Mouse (Mus musculus): ENCODE data around the gene Gm973. TPM values are rescaled to one million over a fixed set of nuclear protein-coding genes. Genes with fewer than 3 reads are reported as not detected.

Gm973 gene
- polyA plus RNA-seq, 1 experiment: 0.13 TPM

GRCm38 (mm10) chr1:59480821-59481455 is 35.1 kb upstream of the Gm973 start:
- TF ChIP-seq POLR2A (IDR thresholded peaks at IDR 0.05; ENCODE audit: low read depth, low read length): no peak
- peak overlapping the region; percentile 61 for H3K4me3 ChIP-seq (ENCODE audit: low read depth, low read length)
- H3K36me3 ChIP-seq (ENCODE audit: control insufficient read depth, insufficient read depth, low read length): no peaks in the 10 kb centered on the region
- 27% methylated on average over 23 of the region's 23 CpGs for WGBS
- peak overlapping the region; percentile 62 for H3K27ac ChIP-seq (ENCODE audit: insufficient read depth, low read depth, low read length)
- H3K27me3 ChIP-seq (ENCODE audit: control insufficient read depth, insufficient read depth, low read length): no peaks in the 10 kb centered on the region
- peaks cover 25% of the 10 kb centered on the region for H3K4me1 ChIP-seq (ENCODE audit: control insufficient read depth, insufficient read depth, insufficient read length, low read length)

- H3K36me3 ChIP-seq (ENCODE audit: control insufficient read depth, insufficient read depth, low read length): no peaks in the 10 kb centered on the region
- peak overlapping the region; percentile 73 for H3K4me3 ChIP-seq (ENCODE audit: low read depth, low read length)
- no peaks in the 10 kb centered on the region for H3K27me3 ChIP-seq (ENCODE audit: control insufficient read depth, insufficient read depth, low read length)
- H3K4me1 ChIP-seq (ENCODE audit: control insufficient read depth, insufficient read depth, insufficient read length, low read length): peaks cover 21% of the 10 kb centered on the region
- peak; percentile 98 for TF ChIP-seq POLR2A (IDR thresholded peaks at IDR 0.05; ENCODE audit: low read depth, low read length)
- no peak for TF ChIP-seq CTCF (IDR thresholded peaks at IDR 0.05; ENCODE audit: extremely low read depth, insufficient read length, insufficient replicate concordance, low read depth, low read length)
- peak overlapping the region; percentile 66 for H3K27ac ChIP-seq (ENCODE audit: insufficient read depth, low read depth, low read length)
- WGBS: under 1% methylated on average over 56 of the region's 57 CpGs
Observed at GRCm38 (mm10) chr1:59481456-59482291, 34.4 kb upstream of the Gm973 start.

DNA sequence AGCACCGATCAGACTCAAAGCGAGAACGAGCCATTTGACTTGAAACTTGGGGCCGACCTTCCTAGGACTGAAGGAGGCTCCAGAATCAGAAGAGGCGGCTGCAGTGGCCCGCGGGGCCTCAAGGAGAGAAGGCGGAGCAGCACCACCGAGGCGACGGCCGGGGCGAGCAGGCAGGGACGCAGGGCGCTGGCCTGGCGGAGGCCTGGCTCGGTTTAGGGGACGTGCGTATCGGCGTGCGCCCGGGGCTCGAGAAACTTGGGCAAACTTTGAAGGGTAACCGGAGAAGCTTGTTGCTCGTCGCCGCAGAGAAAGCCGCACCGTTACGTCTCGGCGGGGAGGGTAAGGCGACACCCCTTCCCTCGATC is 33.8 kb upstream of the Gm973 start, which contains the start of gene Fzd7:
Gene Fzd7, plus strand, starts transcription at position 94 of the 365 bp plus-strand sequence.
- Histone ChIP-seq H3K4me3 (ENCODE audit: low read depth, low read length) (peak within 1 kb of the TSS; percentile 73), H3K27me3 (ENCODE audit: control insufficient read depth, insufficient read depth, low read length) (no peaks in the 10 kb centered on the region), H3K36me3 (ENCODE audit: control insufficient read depth, insufficient read depth, low read length) (no peaks in the 10 kb centered on the region), H3K27ac (ENCODE audit: insufficient read depth, low read depth, low read length) (peak within 1 kb of the TSS; percentile 66), H3K4me1 (ENCODE audit: control insufficient read depth, insufficient read depth, insufficient read length, low read length) (peaks cover 24% of the 10 kb centered on the region)
- under 1% methylated on average over 35 of the region's 35 CpGs for WGBS
- TF ChIP-seq CTCF (IDR thresholded peaks at IDR 0.05; ENCODE audit: extremely low read depth, insufficient read length, insufficient replicate concordance, low read depth, low read length) (no peak), POLR2A (IDR thresholded peaks at IDR 0.05; ENCODE audit: low read depth, low read length) (no peak)

- WGBS: 1% methylated on average over 88 of the region's 88 CpGs
- Histone ChIP-seq H3K27me3 (ENCODE audit: control insufficient read depth, insufficient read depth, low read length) (no peaks in the 10 kb centered on the region), H3K4me3 (ENCODE audit: low read depth, low read length) (peak overlapping the region; percentile 73), H3K4me1 (ENCODE audit: control insufficient read depth, insufficient read depth, insufficient read length, low read length) (peaks cover 26% of the 10 kb centered on the region), H3K27ac (ENCODE audit: insufficient read depth, low read depth, low read length) (peak overlapping the region; percentile 66), H3K36me3 (ENCODE audit: control insufficient read depth, insufficient read depth, low read length) (no peaks in the 10 kb centered on the region)
- TF ChIP-seq POLR2A (IDR thresholded peaks at IDR 0.05; ENCODE audit: low read depth, low read length) (no peak), CTCF (IDR thresholded peaks at IDR 0.05; ENCODE audit: extremely low read depth, insufficient read length, insufficient replicate concordance, low read depth, low read length) (no peak)
Observed at GRCm38 (mm10) chr1:59482696-59483520, 33.2 kb upstream of the Gm973 start.

GRCm38 (mm10) chr1:59483521-59484245 is 32.4 kb upstream of the Gm973 start:
- Histone ChIP-seq H3K27ac (ENCODE audit: insufficient read depth, low read depth, low read length) (no peak overlapping the region), H3K27me3 (ENCODE audit: control insufficient read depth, insufficient read depth, low read length) (no peaks in the 10 kb centered on the region), H3K4me3 (ENCODE audit: low read depth, low read length) (peak overlapping the region; percentile 73), H3K36me3 (ENCODE audit: control insufficient read depth, insufficient read depth, low read length) (no peaks in the 10 kb centered on the region), H3K4me1 (ENCODE audit: control insufficient read depth, insufficient read depth, insufficient read length, low read length) (peaks cover 26% of the 10 kb centered on the region)
- 6% methylated on average over 46 of the region's 46 CpGs for WGBS
- TF ChIP-seq CTCF (IDR thresholded peaks at IDR 0.05; ENCODE audit: extremely low read depth, insufficient read length, insufficient replicate concordance, low read depth, low read length) (peak; percentile 71), POLR2A (IDR thresholded peaks at IDR 0.05; ENCODE audit: low read depth, low read length) (peak; percentile 29; the same call in 1 of the 2 replicates)

- Histone ChIP-seq H3K4me3 (ENCODE audit: low read depth, low read length) (peak overlapping the region; percentile 73), H3K36me3 (ENCODE audit: control insufficient read depth, insufficient read depth, low read length) (no peaks in the 10 kb centered on the region), H3K27ac (ENCODE audit: insufficient read depth, low read depth, low read length) (no peak overlapping the region; the same call in 1 of the 2 replicates), H3K4me1 (ENCODE audit: control insufficient read depth, insufficient read depth, insufficient read length, low read length) (peaks cover 26% of the 10 kb centered on the region), H3K27me3 (ENCODE audit: control insufficient read depth, insufficient read depth, low read length) (no peaks in the 10 kb centered on the region)
- TF ChIP-seq CTCF (IDR thresholded peaks at IDR 0.05; ENCODE audit: extremely low read depth, insufficient read length, insufficient replicate concordance, low read depth, low read length) (no peak), POLR2A (IDR thresholded peaks at IDR 0.05; ENCODE audit: low read depth, low read length) (no peak)
- WGBS: 24% methylated on average over 21 of the region's 21 CpGs
Observed at GRCm38 (mm10) chr1:59484314-59484713, 31.8 kb upstream of the Gm973 start.

All from small intestine, adult 2 months (tissue).